Mouse (Mus musculus): Measurements from ENCODE around the gene Magi3.

DNA sequence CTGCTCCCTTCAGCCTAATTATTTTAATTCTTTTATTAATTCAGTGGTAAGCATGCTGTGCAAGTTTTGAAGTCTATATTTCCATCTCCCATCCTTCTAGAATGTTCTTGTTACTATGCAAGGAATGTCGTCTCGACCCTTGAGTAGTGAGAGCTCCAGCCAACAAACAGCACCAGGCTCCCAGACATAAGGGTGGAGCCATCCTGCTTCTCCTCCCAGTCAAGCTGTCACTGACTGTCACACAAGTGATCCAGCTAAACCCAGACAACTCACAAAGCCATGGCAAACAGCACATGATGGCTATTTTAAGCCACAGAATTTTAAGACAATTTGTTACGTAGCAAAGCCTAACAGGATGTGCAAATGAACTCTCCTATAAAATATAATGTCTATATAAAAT lies 124.2 kb downstream of the Magi3 start:
- TF ChIP-seq CTCF (IDR thresholded peaks at IDR 0.05; ENCODE audit: low read depth, low read length) (no peak), POLR2A (IDR thresholded peaks at IDR 0.05; ENCODE audit: borderline replicate concordance, low read depth, low read length) (no peak)

Measured in bone marrow macrophage, adult 2 months (primary cell).